Mouse (Mus musculus) brain, embryonic 18.5 days (tissue): ENCODE results near the gene Crybb2.

Experiments
- DNase-seq: peaks from one replicate; pipeline ENCODE4 v3.0.0-alpha.2; 2012; ENCODE audit warnings: low read depth, low spot score

The Crybb2 gene

DNA sequence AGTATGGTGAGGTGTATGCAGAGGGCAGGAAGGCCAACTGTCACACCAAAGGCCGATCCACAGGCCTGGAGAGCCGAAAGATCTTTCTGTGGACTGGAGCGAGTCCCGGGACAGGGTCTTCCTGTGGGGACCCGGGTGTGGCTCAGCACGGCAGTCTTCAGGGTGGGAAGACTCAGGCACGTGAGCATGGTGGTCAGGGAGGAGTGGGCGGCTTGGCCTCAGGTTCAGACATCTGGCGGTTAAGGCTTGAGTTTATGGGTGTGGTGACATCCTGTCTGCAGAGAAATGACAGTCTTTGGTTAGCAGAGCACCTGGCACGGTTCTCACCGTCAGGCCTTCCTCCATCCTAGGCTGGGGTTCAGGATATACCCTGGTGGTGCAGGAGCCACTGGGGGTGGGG, 20.8 kb upstream of the Crybb2 start:
- no peak for DNase-seq

DNA sequence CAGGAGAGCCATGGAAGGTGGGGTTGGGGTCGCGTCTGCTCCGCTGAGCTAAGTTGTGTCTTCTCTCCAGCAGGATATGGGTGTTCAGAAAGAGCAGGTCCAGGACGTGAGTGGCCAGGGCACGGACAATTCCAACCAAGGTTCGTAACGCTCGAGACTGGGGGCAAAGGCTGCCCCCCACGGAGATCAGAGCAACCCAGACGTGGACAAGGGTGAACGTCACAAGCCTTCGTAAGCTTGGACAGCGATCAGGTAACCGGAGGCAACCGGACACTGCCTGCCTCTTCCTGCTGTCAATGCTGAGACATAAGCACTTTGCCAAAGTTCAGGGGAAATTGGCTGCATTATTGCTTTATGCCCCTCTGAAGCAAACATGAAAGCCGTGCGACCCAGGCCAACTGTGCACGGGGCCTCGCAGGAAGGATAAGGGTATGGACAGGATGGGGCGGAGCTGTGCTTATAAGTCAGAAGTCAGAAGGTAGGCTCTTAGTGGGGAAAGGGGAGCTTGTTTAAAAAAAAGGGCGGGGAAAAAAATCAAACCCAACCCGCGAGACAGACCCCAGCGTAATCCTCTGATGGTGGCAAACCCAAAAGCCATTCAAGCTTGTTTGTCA, 20.3 kb upstream of the Crybb2 start:
- no peak for DNase-seq

GRCm38 (mm10) chr5:113087465-113087864, 17.5 kb upstream of the Crybb2 start:
- DNase-seq = no peak

- DNase-seq = no peak
Measured at GRCm38 (mm10) chr5:113086990-113087389, 17.1 kb upstream of the Crybb2 start.

DNA sequence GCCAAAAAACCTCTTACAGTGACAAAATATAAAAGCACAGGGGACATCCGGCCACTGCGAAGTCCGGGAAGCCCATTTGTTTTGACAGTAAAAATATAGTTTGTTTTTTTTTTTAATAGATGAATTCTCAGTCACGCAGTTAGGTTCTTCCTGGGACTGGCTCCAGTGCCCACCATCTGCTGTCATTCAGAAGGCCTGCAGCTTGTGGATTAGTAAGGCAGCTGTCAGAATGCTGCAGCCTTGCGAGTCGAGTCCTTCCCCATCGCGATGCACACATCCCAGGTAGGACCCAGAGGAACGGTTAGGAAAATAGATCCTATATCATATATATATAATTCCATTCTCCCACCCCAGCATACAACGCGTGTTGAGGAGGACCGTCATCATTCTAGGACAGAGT, 16.5 kb upstream of the Crybb2 start:
- DNase-seq = no peak

- DNase-seq = no peak
Measured at GRCm38 (mm10) chr5:113085931-113086330, 16.0 kb upstream of the Crybb2 start.

GRCm38 (mm10) chr5:113084309-113084708, 14.4 kb upstream of the Crybb2 start:
- no peak for DNase-seq

GRCm38 (mm10) chr5:113082356-113083168, 12.6 kb upstream of the Crybb2 start:
- DNase-seq = no peak

- no peak for DNase-seq
Measured at GRCm38 (mm10) chr5:113081439-113081838, 11.5 kb upstream of the Crybb2 start, which contains the start of gene Crybb3. Gene Crybb3 (minus strand): TSS chr5:113081584.

GRCm38 (mm10) chr5:113081020-113081419, 11.1 kb upstream of the Crybb2 start:
- DNase-seq = no peak

GRCm38 (mm10) chr5:113079783-113080182, 9.9 kb upstream of the Crybb2 start:
- DNase-seq = no peak

- no peak for DNase-seq
Measured at GRCm38 (mm10) chr5:113078686-113079085, 8.8 kb upstream of the Crybb2 start.

DNA sequence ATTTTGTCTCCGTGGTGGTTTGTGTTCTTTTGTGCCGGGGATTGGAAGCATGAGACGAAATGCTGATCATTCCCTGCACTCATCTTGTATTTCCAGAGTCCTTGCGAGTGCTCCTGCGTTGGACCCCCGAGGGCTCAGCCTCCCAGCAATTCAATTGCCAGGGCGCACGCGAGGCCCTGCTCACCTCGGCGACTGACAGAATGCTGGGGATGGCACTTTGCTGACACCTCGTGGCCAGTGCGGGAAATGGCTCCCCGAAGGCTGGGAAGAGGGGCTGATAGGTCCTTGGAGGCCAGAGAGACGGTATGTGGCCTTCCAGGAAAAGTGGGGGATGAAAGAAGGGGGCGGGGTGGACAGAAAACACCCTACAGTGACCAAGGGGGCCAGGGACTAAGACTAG, 15.6 kb downstream of the Crybb2 start:
- no peak for DNase-seq

GRCm38 (mm10) chr5:113050581-113051185, 19.2 kb downstream of the Crybb2 start:
- no peak for DNase-seq

GRCm38 (mm10) chr5:113049876-113050275, 20.0 kb downstream of the Crybb2 start:
- no peak for DNase-seq

GRCm38 (mm10) chr5:113045511-113046273, 24.2 kb downstream of the Crybb2 start:
- DNase-seq = no peak

- no peak for DNase-seq
Measured at GRCm38 (mm10) chr5:113043531-113043930, 26.4 kb downstream of the Crybb2 start.

GRCm38 (mm10) chr5:113041567-113042071, 28.3 kb downstream of the Crybb2 start:
- peak; percentile 81 for DNase-seq

DNA sequence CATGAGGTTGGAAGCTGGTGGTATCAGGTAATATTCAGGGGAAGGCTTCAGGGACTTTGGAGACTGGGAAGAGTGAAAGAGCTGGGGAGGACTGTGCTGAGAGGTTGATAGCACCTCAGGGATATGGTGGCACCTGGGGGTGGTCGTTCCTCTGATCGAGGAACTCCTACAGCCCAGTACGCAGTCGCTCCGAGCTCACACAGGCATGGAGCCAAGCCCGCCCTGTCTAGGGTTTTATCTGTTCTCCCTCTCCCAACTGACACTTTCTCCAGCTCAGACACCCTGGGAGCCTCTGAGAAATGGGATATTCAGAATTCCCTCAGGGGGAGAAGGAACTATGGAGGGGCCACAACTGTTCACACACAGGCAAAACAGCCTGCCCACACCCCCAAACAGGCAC, 29.1 kb downstream of the Crybb2 start:
- DNase-seq = no peak

GRCm38 (mm10) chr5:113038601-113039000, 31.3 kb downstream of the Crybb2 start:
- no peak for DNase-seq

DNA sequence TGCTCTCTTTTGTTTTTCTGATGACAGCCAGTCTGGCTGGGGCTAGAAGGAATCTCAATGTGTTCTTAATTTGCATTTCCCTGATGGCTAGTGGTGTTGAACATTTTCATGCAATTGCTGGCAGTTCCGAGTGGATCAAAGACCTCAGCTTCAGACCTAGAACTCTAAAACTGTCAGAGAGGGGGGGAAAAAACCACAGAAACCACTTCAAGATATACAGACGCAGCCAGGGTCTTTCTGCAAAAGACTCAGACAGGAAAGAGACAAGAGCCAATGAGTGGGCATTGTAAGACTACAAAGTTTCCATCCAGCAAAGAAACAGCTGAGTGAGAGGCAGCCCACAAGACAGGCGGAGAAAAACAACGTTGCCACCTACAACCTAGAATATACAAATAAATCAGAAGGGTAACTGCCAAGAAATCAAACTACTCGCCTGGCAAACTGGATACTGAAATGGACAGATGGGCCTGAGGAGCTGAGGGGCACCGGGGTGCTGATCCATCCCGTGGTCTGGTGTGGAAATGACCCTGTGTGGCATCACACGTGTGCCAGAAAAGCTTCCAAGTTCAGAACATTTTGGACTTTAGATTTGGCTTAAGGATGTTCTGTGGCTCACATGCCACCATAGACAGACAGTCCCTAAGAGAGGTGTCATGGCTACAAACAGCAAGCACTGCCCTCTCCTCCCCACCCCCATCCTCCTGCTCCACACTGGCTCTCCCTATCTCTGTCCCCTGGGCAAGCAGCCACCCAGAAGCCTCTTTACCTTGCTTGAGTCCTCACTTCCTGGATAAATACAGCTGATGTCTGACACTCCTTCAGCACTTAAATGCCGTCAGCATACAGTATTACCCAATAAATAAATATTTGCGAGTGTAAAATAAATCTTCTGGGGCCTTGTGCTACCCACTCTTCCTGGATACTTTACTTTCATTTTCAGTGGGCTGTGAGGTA, 34.5 kb downstream of the Crybb2 start:
- DNase-seq = no peak
